Mouse (Mus musculus) MEL (cell line): ENCODE measurements around the gene Mnt.

ENCODE experiments used
- CHD2 ChIP-seq: IDR thresholded peaks from 2 replicates; pipeline ENCODE4 v1.6.1; 2011; ENCODE audit warnings: low read length, improper control_type of control experiment
- CTCF ChIP-seq, 3 experiments: IDR thresholded peaks in 2 of 3; conservative IDR thresholded peaks in 1 of 3; 2 replicates each; pipeline ENCODE4 v1.5.1; 2011 to 2012; ENCODE audit warnings: low read length in 3 of 3, low read depth in 2 of 3, mild to moderate bottlenecking in 2 of 3, improper control_type of control experiment in 1 of 3, inconsistent platforms in 1 of 3, mixed read lengths in 1 of 3, moderate library complexity in 1 of 3; ENCODE audit not compliant: control insufficient read depth in 1 of 3, insufficient read depth in 1 of 3, poor library complexity in 1 of 3, severe bottlenecking in 1 of 3
- E2F4 ChIP-seq: IDR thresholded peaks from 2 replicates; pipeline ENCODE4 v1.6.1; 2011; ENCODE audit warnings: low read depth, low read length, improper control_type of control experiment, borderline replicate concordance
- ELF1 ChIP-seq: IDR thresholded peaks from 2 replicates; pipeline ENCODE4 v1.6.1; 2014; ENCODE audit warnings: low read depth, mild to moderate bottlenecking, inconsistent platforms, low read length, improper control_type of control experiment, moderate library complexity
- GATA1 ChIP-seq: IDR thresholded peaks from 2 replicates; pipeline ENCODE4 v1.6.1; 2011; ENCODE audit warnings: low read depth, low read length, improper control_type of control experiment
- MAX ChIP-seq: IDR thresholded peaks from 2 replicates; pipeline ENCODE4 v1.6.1; 2011; ENCODE audit warnings: low read length, improper control_type of control experiment
- MAZ ChIP-seq: IDR thresholded peaks from 2 replicates; pipeline ENCODE4 v1.6.1; 2012; ENCODE audit warnings: low read depth, mild to moderate bottlenecking, inconsistent platforms, low read length, improper control_type of control experiment
- POLR2A ChIP-seq, 2 experiments: IDR thresholded peaks; 2 replicates each; pipeline ENCODE4 v1.6.1; 2011 to 2012; ENCODE audit warnings: low read length in 2 of 2, mild to moderate bottlenecking in 2 of 2, control low read depth in 1 of 2, improper control_type of control experiment in 1 of 2, low read depth in 1 of 2, moderate library complexity in 1 of 2; ENCODE audit not compliant: control insufficient read depth in 1 of 2, insufficient read depth in 1 of 2, poor library complexity in 1 of 2
- POLR2AphosphoS5 ChIP-seq: IDR thresholded peaks from 2 replicates; pipeline ENCODE4 v1.6.1; 2012; ENCODE audit warnings: low read depth, borderline replicate concordance, mild to moderate bottlenecking, inconsistent platforms, low read length, moderate library complexity, mixed read lengths
- TCF12 ChIP-seq: IDR thresholded peaks from 2 replicates; pipeline ENCODE4 v1.6.1; 2014; ENCODE audit warnings: low read depth, mild to moderate bottlenecking, inconsistent platforms, low read length, improper control_type of control experiment, moderate library complexity
- ZKSCAN1 ChIP-seq: IDR thresholded peaks from 2 replicates; pipeline ENCODE4 v1.6.1; 2012; ENCODE audit warnings: low read depth, mild to moderate bottlenecking, inconsistent platforms, low read length, improper control_type of control experiment, moderate library complexity

DNA sequence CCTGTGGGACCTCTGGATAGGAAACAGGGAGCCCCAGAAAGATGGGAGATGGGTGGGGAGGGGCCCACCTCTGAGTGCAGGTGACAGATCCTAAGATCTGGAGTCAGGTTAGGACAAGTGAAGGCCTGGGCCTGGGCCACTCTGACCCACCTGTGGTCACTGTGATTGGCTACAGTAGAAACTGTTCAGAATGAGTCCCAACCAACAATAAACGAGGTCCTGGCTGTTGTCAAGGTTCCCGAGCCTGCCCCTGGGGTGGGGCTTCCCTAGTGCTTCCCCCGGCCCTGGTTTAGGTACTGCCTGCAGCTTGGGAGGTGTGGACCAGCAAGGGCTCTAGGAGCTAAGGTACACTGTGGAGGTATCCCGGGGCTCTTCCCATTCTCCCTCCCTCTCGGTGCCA lies 13.0 kb downstream of the Mnt start:
- TF ChIP-seq MAX = no peak
- no peak for TF ChIP-seq CTCF (IDR thresholded peaks at IDR 0.05 in 2 of 3, conservative IDR thresholded peaks at IDR 0.05 in 1 of 3; ENCODE audit: control insufficient read depth in 1 of 3, insufficient read depth in 1 of 3, low read depth in 2 of 3, low read length in 3 of 3, poor library complexity in 1 of 3, severe bottlenecking in 1 of 3)
- TF ChIP-seq E2F4 = no peak
- no peak for TF ChIP-seq POLR2A (IDR thresholded peaks at IDR 0.05; ENCODE audit: control insufficient read depth in 1 of 2, insufficient read depth in 1 of 2, low read depth in 1 of 2, low read length in 2 of 2, poor library complexity in 1 of 2)
- no peak for TF ChIP-seq POLR2AphosphoS5
- no peak for TF ChIP-seq MAZ
- no peak for TF ChIP-seq GATA1
- no peak for TF ChIP-seq CHD2
- no peak for TF ChIP-seq TCF12
- TF ChIP-seq ZKSCAN1 = no peak
- no peak for TF ChIP-seq ELF1
